Mouse (Mus musculus) thymus, adult 2 months (tissue): ENCODE measurements around the gene Tas1r3.

Experiments
- CTCF ChIP-seq: fragments of 200-500 bp; IDR thresholded peaks from 2 replicates; pipeline ENCODE4 v1.5.1; 2012; ENCODE audit warnings: mild to moderate bottlenecking, control low read depth, low read length, moderate library complexity, borderline replicate concordance; ENCODE audit not compliant: control insufficient read depth, poor library complexity, insufficient read depth; ENCODE audit errors: extremely low read depth
- POLR2A ChIP-seq: fragments of 200-500 bp; IDR thresholded peaks from 2 replicates; pipeline ENCODE4 v1.6.1; 2012; ENCODE audit warnings: mild to moderate bottlenecking, low read length, control low read depth, moderate library complexity; ENCODE audit not compliant: control insufficient read depth, poor library complexity, insufficient read depth; ENCODE audit errors: extremely low read depth

- TF ChIP-seq POLR2A, result no peak
- no peak for TF ChIP-seq CTCF
These were observed 24.5 kb upstream of the Tas1r3 start for GRCm38 (mm10) chr4:155887674-155888073.
